Mouse (Mus musculus) MEL (cell line): ENCODE measurements around the gene Chrd. TPM values are rescaled to one million over a fixed set of nuclear protein-coding genes. Genes with fewer than 3 reads are reported as not detected.

ENCODE experiments used
- DNase-seq: peaks from one replicate; pipeline ENCODE4 v3.0.0; 2011; ENCODE audit warnings: low read depth, low spot score
- H3K27ac ChIP-seq: 2 replicates; pipeline ENCODE4 v1.5.1; 2012; ENCODE audit warnings: low read depth, mild to moderate bottlenecking, control low read depth, low read length, moderate library complexity; ENCODE audit not compliant: control insufficient read depth
- H3K27me3 ChIP-seq, 2 experiments: fragments of 150-350 bp in 1 of 2; sonication (generic) in 1 of 2; 2 replicates each; pipeline ENCODE4 v1.6.1; 2012; ENCODE audit warnings: low read length in 2 of 2, mild to moderate bottlenecking in 2 of 2, improper control_type of control experiment in 1 of 2, moderate library complexity in 1 of 2; ENCODE audit not compliant: insufficient read depth in 2 of 2, control insufficient read depth in 1 of 2
- H3K36me3 ChIP-seq, 2 experiments: 2 replicates each; pipeline ENCODE4 v1.6.1; 2012 to 2014; ENCODE audit warnings: low read length in 2 of 2, improper control_type of control experiment in 1 of 2, inconsistent platforms in 1 of 2, mild to moderate bottlenecking in 1 of 2; ENCODE audit not compliant: insufficient read depth in 2 of 2, control insufficient read depth in 1 of 2
- H3K4me1 ChIP-seq, 2 experiments: fragments of 150-350 bp in 1 of 2; sonication (generic) in 1 of 2; 2 replicates each; pipeline ENCODE4 v1.6.1; 2012; ENCODE audit warnings: low read length in 2 of 2, improper control_type of control experiment in 1 of 2, mild to moderate bottlenecking in 1 of 2; ENCODE audit not compliant: insufficient read depth in 2 of 2, control insufficient read depth in 1 of 2
- H3K4me3 ChIP-seq, 2 experiments: fragments of 150-350 bp in 1 of 2; sonication (generic) in 1 of 2; 2 replicates each; pipeline ENCODE4 v1.5.1; 2012; ENCODE audit warnings: low read depth in 2 of 2, low read length in 2 of 2, mild to moderate bottlenecking in 2 of 2, moderate library complexity in 2 of 2, control low read depth in 1 of 2, improper control_type of control experiment in 1 of 2; ENCODE audit not compliant: control insufficient read depth in 1 of 2, insufficient read depth in 1 of 2
- H3K79me2 ChIP-seq: 2 replicates; pipeline ENCODE4 v1.6.1; 2012; ENCODE audit warnings: mild to moderate bottlenecking, low read length, moderate library complexity; ENCODE audit not compliant: control insufficient read depth, poor library complexity, insufficient read depth
- H3K9ac ChIP-seq: 2 replicates; pipeline ENCODE4 v1.6.1; 2012; ENCODE audit warnings: low read depth, mild to moderate bottlenecking, control low read depth, low read length, moderate library complexity; ENCODE audit not compliant: control insufficient read depth, poor library complexity, severe bottlenecking
- H3K9me3 ChIP-seq: fragments of 150-350 bp; sonication (generic); replicated peaks from 2 replicates; pipeline ENCODE4 v1.6.1; 2012; ENCODE audit warnings: mild to moderate bottlenecking, low read length, improper control_type of control experiment, moderate library complexity; ENCODE audit not compliant: insufficient read depth
- BHLHE40 ChIP-seq: IDR thresholded peaks from 2 replicates; pipeline ENCODE4 v1.6.1; 2012; ENCODE audit warnings: low read depth, mild to moderate bottlenecking, inconsistent platforms, low read length, improper control_type of control experiment, borderline replicate concordance
- CTCF ChIP-seq, 3 experiments: IDR thresholded peaks in 2 of 3; conservative IDR thresholded peaks in 1 of 3; 2 replicates each; pipeline ENCODE4 v1.5.1; 2011 to 2012; ENCODE audit warnings: low read length in 3 of 3, low read depth in 2 of 3, mild to moderate bottlenecking in 2 of 3, improper control_type of control experiment in 1 of 3, inconsistent platforms in 1 of 3, mixed read lengths in 1 of 3, moderate library complexity in 1 of 3; ENCODE audit not compliant: control insufficient read depth in 1 of 3, insufficient read depth in 1 of 3, poor library complexity in 1 of 3, severe bottlenecking in 1 of 3
- ELF1 ChIP-seq: IDR thresholded peaks from 2 replicates; pipeline ENCODE4 v1.6.1; 2014; ENCODE audit warnings: low read depth, mild to moderate bottlenecking, inconsistent platforms, low read length, improper control_type of control experiment, moderate library complexity
- GATA1 ChIP-seq: IDR thresholded peaks from 2 replicates; pipeline ENCODE4 v1.6.1; 2011; ENCODE audit warnings: low read depth, low read length, improper control_type of control experiment
- KAT2A ChIP-seq: conservative IDR thresholded peaks from 2 replicates; pipeline ENCODE4 v1.6.1; 2012; ENCODE audit warnings: low read depth, low read length, improper control_type of control experiment, inconsistent platforms
- MAX ChIP-seq: IDR thresholded peaks from 2 replicates; pipeline ENCODE4 v1.6.1; 2011; ENCODE audit warnings: low read length, improper control_type of control experiment
- MAZ ChIP-seq: IDR thresholded peaks from 2 replicates; pipeline ENCODE4 v1.6.1; 2012; ENCODE audit warnings: low read depth, mild to moderate bottlenecking, inconsistent platforms, low read length, improper control_type of control experiment
- MYC ChIP-seq: IDR thresholded peaks from 2 replicates; pipeline ENCODE4 v1.6.1; 2011; ENCODE audit warnings: low read depth, mild to moderate bottlenecking, low read length, improper control_type of control experiment, moderate library complexity
- POLR2AphosphoS2 ChIP-seq: IDR thresholded peaks from 2 replicates; pipeline ENCODE4 v1.6.1; 2011; ENCODE audit warnings: low read length, improper control_type of control experiment
- POLR2AphosphoS5 ChIP-seq: IDR thresholded peaks from 2 replicates; pipeline ENCODE4 v1.6.1; 2012; ENCODE audit warnings: low read depth, borderline replicate concordance, mild to moderate bottlenecking, inconsistent platforms, low read length, moderate library complexity, mixed read lengths
- RAD21 ChIP-seq: IDR thresholded peaks from 2 replicates; pipeline ENCODE4 v1.6.1; 2011; ENCODE audit warnings: mild to moderate bottlenecking, low read depth, low read length, improper control_type of control experiment
- RCOR1 ChIP-seq: IDR thresholded peaks from 2 replicates; pipeline ENCODE4 v1.6.1; 2012; ENCODE audit warnings: low read depth, mild to moderate bottlenecking, inconsistent platforms, low read length, improper control_type of control experiment
- SIN3A ChIP-seq: IDR thresholded peaks from 2 replicates; pipeline ENCODE4 v1.6.1; 2012; ENCODE audit warnings: low read length, improper control_type of control experiment, inconsistent platforms
- TAL1 ChIP-seq: IDR thresholded peaks from 2 replicates; pipeline ENCODE4 v1.6.1; 2012; ENCODE audit warnings: mild to moderate bottlenecking, inconsistent platforms, low read length, moderate library complexity, mixed read lengths
- ZC3H11A ChIP-seq: IDR thresholded peaks from 2 replicates; pipeline ENCODE4 v1.6.1; 2012; ENCODE audit warnings: low read depth, mild to moderate bottlenecking, inconsistent platforms, low read length, improper control_type of control experiment
- polyA plus RNA-seq, 2 experiments: library from polyadenylated mRNA; stranded (reverse) in 1 of 2; unstranded in 1 of 2; fragments of >175 nt in 1 of 2; fragments of >200 nt in 1 of 2; gene quantifications; 2 replicates each; pipeline versions ENCODE4 v1.2.1 to v1.2.4; 2012; ENCODE audit warnings: low replicate concordance in 2 of 2, low read depth in 1 of 2; ENCODE audit not compliant: insufficient read length in 2 of 2, insufficient read depth in 1 of 2, missing spikeins in 1 of 2
- total RNA-seq: library from RNA; depleted of rRNA; stranded (reverse); fragments of 300-350 nt; gene quantifications from 2 replicates; pipeline ENCODE4 v1.2.3, GENCODE M21; 2012

Chrd gene
- total and polyA plus RNA-seq, 3 experiments, result not detected

DNA sequence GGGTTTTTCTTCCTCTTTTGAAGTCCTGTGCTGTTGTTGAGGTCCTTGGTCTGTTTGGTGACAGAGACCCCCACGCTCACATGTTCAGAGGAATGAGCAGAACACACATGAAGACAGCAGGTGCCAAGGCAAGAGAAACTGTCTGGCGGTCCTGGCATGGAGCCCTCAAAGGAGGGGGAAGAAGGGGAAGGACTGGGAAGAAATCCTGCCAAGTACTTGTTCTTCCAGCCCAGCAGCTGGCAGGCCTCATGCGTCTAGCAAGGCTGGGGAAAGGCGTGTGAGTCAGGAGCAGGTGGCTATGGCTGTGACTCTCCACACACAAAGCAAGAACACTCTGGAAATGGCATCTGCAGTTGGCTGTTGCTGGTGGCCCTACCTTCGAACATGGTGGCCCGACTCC lies 13.7 kb downstream of the Chrd start:
- no peak for DNase-seq
- H3K27ac ChIP-seq, result no peak overlapping the region
- H3K9ac ChIP-seq, result no peak overlapping the region
- no peaks in the 10 kb centered on the region for H3K79me2 ChIP-seq
- H3K36me3 ChIP-seq, result no peaks in the 10 kb centered on the region
- no peaks in the 10 kb centered on the region for H3K9me3 ChIP-seq
- no peaks in the 10 kb centered on the region for H3K4me1 ChIP-seq
- no peak overlapping the region for H3K4me3 ChIP-seq
- no peak for TF ChIP-seq MAX
- TF ChIP-seq, all 39 proteins: peak for 0
- peaks cover 1 to 11% of the 10 kb centered on the region in 2 experiments; a peak in 2 of 4 replicates for H3K27me3 ChIP-seq

DNA sequence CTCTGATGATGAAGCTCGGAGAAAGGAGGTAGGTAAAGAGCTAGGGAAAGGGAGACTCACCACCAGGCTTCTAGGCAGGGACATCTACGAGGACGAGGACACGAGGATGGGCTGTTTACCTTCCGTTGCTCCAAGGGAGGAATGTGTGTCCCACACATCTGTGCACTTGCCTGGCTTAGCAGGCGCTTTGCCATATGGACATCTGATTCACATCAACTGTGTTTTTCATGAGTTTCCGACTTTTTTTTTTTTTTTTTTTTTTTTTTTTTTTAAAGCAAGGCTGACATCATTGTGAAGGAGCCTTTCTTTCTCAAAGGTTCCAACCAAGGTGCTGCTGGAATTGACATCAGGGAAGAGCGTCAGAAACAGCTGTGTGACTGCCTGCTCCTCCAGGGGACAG lies 17.6 kb downstream of the Chrd start:
- H3K9ac ChIP-seq, result no peak overlapping the region
- no peak for DNase-seq
- H3K79me2 ChIP-seq, result no peaks in the 10 kb centered on the region
- peaks cover 4 to 13% of the 10 kb centered on the region in 2 experiments; a peak in 3 of 4 replicates for H3K27me3 ChIP-seq
- no peak overlapping the region for H3K27ac ChIP-seq
- H3K36me3 ChIP-seq, result no peaks in the 10 kb centered on the region
- no peak for TF ChIP-seq GATA1
- no peak for TF ChIP-seq MYC
- TF ChIP-seq POLR2AphosphoS5, result no peak
- no peak for TF ChIP-seq ZC3H11A
- TF ChIP-seq RAD21, result no peak
- TF ChIP-seq KAT2A, result no peak
- TF ChIP-seq CTCF (IDR thresholded peaks at IDR 0.05 in 2 of 3, conservative IDR thresholded peaks at IDR 0.05 in 1 of 3; ENCODE audit: control insufficient read depth in 1 of 3, insufficient read depth in 1 of 3, low read depth in 2 of 3, low read length in 3 of 3, poor library complexity in 1 of 3, severe bottlenecking in 1 of 3), result no peak
- TF ChIP-seq ELF1, result no peak
- no peak for TF ChIP-seq POLR2AphosphoS2
- no peak for TF ChIP-seq MAZ
- no peak for TF ChIP-seq RCOR1
- TF ChIP-seq SIN3A, result no peak
- TF ChIP-seq TAL1, result no peak
- no peak for TF ChIP-seq BHLHE40
- TF ChIP-seq, all 39 proteins: peak for 0
- Histone ChIP-seq H3K4me1 (no peaks in the 10 kb centered on the region), H3K9me3 (no peaks in the 10 kb centered on the region), H3K4me3 (no peak overlapping the region)

DNA sequence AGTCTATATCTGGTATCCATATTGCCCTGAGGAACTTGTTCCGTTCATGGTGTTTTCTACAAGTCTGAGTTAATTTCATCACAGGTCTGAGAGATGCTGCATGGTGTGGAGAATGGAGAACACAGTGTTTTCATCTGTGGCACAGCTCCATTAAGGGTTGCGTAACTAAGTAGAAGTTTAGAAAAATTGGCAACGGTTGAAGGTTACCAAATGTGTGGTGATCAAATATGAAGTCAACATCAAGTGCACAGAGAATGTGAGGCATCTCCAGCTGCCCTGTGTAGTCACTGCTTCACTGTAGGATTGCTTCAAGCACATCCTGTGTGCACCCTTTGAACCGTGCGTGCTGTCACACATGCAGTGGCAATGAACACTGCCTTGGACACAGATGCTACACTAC lies 23.1 kb downstream of the Chrd start:
- Histone ChIP-seq H3K9ac (no peak overlapping the region), H3K4me1 (no peaks in the 10 kb centered on the region), H3K27me3 (peaks cover 6 to 12% of the 10 kb centered on the region in 2 experiments; a peak in 3 of 4 replicates), H3K27ac (no peak overlapping the region), H3K36me3 (no peaks in the 10 kb centered on the region), H3K4me3 (no peak overlapping the region), H3K79me2 (no peaks in the 10 kb centered on the region), H3K9me3 (no peaks in the 10 kb centered on the region)
- TF ChIP-seq TAL1, result no peak
- no peak for DNase-seq
